Mouse (Mus musculus): Measurements from ENCODE around the gene H2-Eb2.

The H2-Eb2 gene

DNA sequence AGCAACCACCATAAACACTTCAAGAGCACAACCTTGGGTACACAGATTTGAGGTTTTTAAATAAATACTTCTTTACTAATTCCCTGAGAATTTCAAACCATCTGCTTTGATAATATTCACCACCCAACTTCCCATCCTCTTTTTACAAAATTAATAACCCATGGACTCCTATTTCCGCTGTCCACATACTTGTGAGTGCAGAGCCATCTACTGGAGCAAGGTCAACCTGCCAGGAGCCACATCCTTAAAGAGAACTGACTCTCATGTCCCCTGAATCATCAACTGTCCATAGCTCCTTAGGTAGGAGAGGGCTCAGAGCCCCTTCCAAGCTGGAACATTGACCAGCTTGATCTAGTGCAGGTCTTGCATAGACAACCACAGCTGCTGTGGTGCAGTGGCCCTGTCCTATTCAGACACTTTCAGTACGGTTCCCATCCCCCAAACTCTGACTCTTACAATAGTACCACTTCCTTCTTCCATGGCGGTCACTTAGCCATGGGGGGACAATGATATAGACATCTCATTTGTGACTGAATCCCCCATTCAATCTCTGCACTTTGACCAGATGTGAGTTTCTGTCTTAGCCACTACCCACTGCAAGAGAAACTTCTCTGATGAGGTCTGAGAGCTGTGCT is 38.3 kb downstream of the H2-Eb2 start:
- DNase-seq = no peak

GRCm38 (mm10) chr17:34365031-34365430 is 39.6 kb downstream of the H2-Eb2 start:
- no peak for DNase-seq

- no peak for DNase-seq
Observed at GRCm38 (mm10) chr17:34370563-34370962, 45.1 kb downstream of the H2-Eb2 start.

- DNase-seq = no peak
Observed at GRCm38 (mm10) chr17:34373055-34373709, 47.7 kb downstream of the H2-Eb2 start.

DNA sequence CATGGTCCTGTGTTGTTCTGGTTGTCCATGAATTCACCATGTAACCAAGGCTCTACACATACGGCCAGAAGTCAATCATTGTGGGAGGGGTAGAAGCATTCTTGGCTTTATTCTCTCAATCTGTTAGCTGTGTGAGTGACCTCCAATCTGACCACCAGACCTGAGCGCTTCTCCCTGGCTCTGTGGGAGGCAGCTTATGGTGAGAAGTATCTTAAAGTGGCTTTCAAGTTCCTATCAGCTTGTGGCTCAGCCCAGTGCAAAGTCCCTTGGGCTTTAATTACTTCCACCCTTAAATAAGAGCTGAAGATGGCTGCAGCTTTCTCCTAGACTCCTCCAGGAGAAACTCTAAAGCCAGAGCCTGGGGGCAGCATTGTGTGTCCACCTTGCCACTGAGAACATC is 51.4 kb downstream of the H2-Eb2 start, which contains the start of gene Btnl1:
Gene Btnl1, plus strand, starts transcription at position 286 of the 400 bp plus-strand sequence.
- DNase-seq = no peak

DNA sequence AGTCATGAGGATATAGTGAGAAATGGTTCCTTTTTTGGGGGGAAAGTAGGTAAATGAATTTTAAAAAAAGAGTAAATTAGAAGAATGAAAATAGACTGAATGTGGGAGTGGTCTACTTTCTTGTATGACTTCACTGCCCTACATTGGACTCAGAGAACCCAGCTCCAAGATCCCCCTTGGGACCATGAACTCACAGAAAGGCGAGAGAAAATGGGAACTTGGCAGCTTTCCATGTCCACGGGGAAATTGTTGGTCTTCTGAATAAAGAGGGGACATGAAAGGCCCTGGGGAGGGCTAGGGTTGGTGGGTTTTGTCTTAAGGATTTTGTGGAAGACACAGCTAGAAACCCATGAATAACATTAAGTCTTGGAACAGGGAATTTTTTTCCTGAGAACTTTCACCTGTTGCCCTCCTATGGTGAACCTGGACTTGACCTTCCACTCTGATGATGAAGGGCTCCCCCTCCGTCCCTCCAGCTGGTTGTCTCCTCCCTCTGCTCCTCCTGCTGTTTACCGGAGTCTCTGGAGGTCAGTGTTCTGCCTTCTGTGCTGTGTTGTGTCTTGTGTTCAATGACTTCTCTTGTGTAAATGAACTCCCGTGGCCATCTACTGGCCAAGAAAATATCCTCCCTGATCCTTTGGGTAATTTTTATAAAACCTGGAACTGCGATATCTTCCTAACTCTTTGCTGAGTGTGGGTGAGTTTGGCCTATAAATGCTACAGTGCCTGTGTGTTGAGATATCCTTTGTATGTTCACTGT is 52.2 kb downstream of the H2-Eb2 start:
- no peak for DNase-seq

GRCm38 (mm10) chr17:34378716-34379115 is 53.3 kb downstream of the H2-Eb2 start:
- no peak for DNase-seq

DNA sequence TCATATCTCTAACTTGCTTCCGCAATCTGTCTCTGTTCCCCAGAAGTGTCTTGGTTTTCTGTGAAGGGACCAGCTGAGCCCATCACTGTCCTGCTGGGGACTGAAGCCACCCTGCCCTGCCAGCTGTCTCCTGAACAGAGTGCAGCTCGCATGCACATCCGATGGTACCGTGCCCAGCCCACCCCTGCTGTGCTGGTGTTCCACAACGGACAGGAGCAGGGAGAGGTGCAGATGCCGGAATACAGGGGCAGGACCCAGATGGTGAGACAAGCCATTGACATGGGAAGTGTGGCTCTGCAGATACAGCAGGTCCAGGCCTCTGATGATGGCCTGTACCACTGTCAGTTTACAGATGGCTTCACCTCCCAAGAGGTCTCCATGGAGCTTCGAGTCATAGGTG is 54.0 kb downstream of the H2-Eb2 start:
- DNase-seq = no peak

DNA sequence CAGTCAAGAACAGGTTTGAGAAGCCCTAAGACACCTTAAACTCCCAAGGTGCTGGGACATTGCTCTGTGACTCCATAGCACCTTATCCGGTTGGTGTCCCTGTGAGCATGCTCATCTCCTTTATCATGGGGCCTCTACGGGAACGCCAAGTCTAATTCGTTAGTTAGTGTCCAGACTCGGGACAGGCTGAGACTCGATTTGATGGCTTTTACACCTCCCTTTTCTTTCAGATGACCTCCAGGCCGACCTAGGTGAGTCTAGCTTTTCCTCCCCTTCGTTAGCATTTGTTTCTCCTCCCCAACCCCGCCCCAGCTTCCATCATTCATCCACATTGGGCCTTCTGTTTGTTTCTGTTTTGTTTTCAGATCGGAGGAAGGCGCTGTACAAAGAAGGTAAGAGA is 56.4 kb downstream of the H2-Eb2 start:
- DNase-seq = no peak

DNA sequence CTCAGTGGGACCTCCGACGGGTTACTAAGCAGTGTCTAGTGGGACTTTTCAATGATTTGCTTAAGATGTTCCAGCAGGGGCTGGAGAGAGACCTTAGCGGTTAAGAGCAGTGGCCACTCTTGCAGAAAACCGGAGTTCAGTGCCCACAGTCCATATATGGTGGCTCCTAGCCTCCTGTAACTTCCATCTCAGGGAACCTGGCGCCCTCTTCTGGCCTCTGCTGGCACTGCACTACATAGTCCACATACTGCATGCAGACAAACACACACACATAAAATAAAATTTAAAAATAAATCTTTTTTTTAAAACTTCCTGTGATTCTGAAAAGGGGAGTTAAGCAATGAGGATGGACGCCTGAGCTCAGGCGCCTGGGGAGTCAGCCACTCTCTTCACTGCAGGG is 57.7 kb downstream of the H2-Eb2 start:
- no peak for DNase-seq

DNA sequence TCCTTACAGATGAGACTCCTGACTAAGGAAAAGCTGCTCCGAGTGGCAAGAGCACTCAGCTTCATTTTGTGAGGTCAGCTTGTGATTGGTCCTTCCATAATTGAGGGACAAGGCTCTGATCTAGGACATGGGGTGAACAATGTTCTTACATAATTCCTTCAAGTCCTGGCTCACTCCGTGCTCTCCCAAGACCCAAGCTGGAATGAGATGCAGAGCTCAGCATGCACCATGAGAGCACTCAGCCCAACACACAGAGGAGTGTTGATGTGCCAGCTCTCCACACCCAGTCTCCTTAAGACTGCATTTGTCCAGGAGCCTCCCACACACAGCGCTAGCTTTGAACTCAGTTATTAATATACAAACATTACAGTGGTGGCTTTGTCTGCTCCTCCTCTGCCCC is 59.2 kb downstream of the H2-Eb2 start:
- DNase-seq = no peak

GRCm38 (mm10) chr17:34386656-34387055 is 61.2 kb downstream of the H2-Eb2 start:
- DNase-seq = no peak

GRCm38 (mm10) chr17:34388513-34388912 is 63.0 kb downstream of the H2-Eb2 start:
- no peak for DNase-seq
